8 mouse cellular contexts compared by ENCODE assay signal in genomic region chr9:56767653-56768136, GRCm38 (mm10). TPM values are rescaled to one million over a fixed set of nuclear protein-coding genes. Genes with fewer than 3 reads are reported as not detected.
DNase-seq lines count a peak whose midpoint lies in the region; ATAC-seq lines count a peak whose summit lies in the region.

No protein-coding gene starts in this region.

- H3K4me3 ChIP-seq in neural tube, embryonic 12.5 days, result no peak overlapping the region
- no peak overlapping the region for H3K4me3 ChIP-seq in neural tube, embryonic 14.5 days (ENCODE audit: low read depth, low read length)

- H3K4me2 ChIP-seq in neural tube, embryonic 12.5 days (replicated peaks), result no peak overlapping the region
- H3K4me2 ChIP-seq in neural tube, embryonic 14.5 days (ENCODE audit: low read depth, low read length), result no peak overlapping the region

- peak; percentile 38; the same call in 1 of the 2 replicates for ATAC-seq in neural tube, embryonic 12.5 days (ENCODE audit: low FRiP score, low read depth)
- peak; percentile 75 for ATAC-seq in neural tube, embryonic 14.5 days (ENCODE audit: low read depth)

- DNase-seq in cerebellum, adult 9-11 months, result peak; percentile 54
- DNase-seq in cerebellum, adult 11 months, result no peak
- no peak for DNase-seq in neural tube, embryonic 10.5 days (ENCODE audit: extremely low spot score, low spot score)
- peak; percentile 58 for DNase-seq in kidney, postnatal 10 days
- no peak for DNase-seq in left cerebral cortex, adult 9 months (ENCODE audit: low spot score in 2 of 2)
- no peak for DNase-seq in adrenal gland, adult 2 months

- 68% methylated on average over 9 of the region's 9 CpGs for WGBS in neural tube, embryonic 12.5 days
- 37% methylated on average over 9 of the region's 9 CpGs for WGBS in neural tube, embryonic 14.5 days

- peaks cover 29% of the 10 kb centered on the region for H3K4me1 ChIP-seq in neural tube, embryonic 12.5 days
- H3K4me1 ChIP-seq in neural tube, embryonic 14.5 days (ENCODE audit: control insufficient read depth, insufficient read depth, low read length), result peaks cover 4% of the 10 kb centered on the region; the same call in 1 of the 2 replicates

- 0 out of 2 replicates have a peak, but pooled peaks cover 2% of the 10 kb centered on the region for H3K27me3 ChIP-seq in neural tube, embryonic 12.5 days (replicated peaks)
- H3K27me3 ChIP-seq in neural tube, embryonic 14.5 days (ENCODE audit: control insufficient read depth, insufficient read depth, low read length), result no peaks in the 10 kb centered on the region

- no peaks in the 10 kb centered on the region for H3K36me3 ChIP-seq in neural tube, embryonic 12.5 days
- H3K36me3 ChIP-seq in neural tube, embryonic 14.5 days (ENCODE audit: control insufficient read depth, insufficient read depth, low read length), result no peaks in the 10 kb centered on the region

- H3K9ac ChIP-seq in neural tube, embryonic 12.5 days, result no peak overlapping the region
- H3K9ac ChIP-seq in neural tube, embryonic 14.5 days (replicated peaks; ENCODE audit: low read depth, low read length), result no peak overlapping the region

- H3K9me3 ChIP-seq in neural tube, embryonic 12.5 days, result no peaks in the 10 kb centered on the region
- no peaks in the 10 kb centered on the region for H3K9me3 ChIP-seq in neural tube, embryonic 14.5 days (ENCODE audit: control insufficient read depth, low read length)

- H3K27ac ChIP-seq in neural tube, embryonic 12.5 days, result no peak overlapping the region
- H3K27ac ChIP-seq in neural tube, embryonic 14.5 days (ENCODE audit: low read depth, low read length), result no peak overlapping the region

RNA-seq across cellular contexts. Expression of gene Lingo1, which starts 28.6 kb away (rescaled TPM):
- polyA plus RNA-seq in neural tube, embryonic 12.5 days (2016; fragmentation: Nextera tagmentation; extraction: Ambion mirVana), result 44.2 and 47.8 TPM in 2 replicates
- polyA plus RNA-seq in neural tube, embryonic 14.5 days (2014; fragmentation: Nextera tagmentation; extraction: Ambion mirVana), result 50.4 and 56.7 TPM in 2 replicates
- total RNA-seq in adrenal gland, adult 2 months (2021), result 1 to 10 TPM in 1 of 2 experiments, under 1 TPM in 1; 0.55 to 1.8 TPM
- 4.1 and 5.9 TPM in 2 replicates for polyA plus RNA-seq in adrenal gland, adult 2 months (2012; rRNA removed)

Comparison
In these comparisons a context has a peak if more than half of its experiments do, and no peak if none do; other contexts are left out.
1. DNase-seq: peak in cerebellum, adult 9-11 months (single experiment) and kidney, postnatal 10 days (single experiment); none in cerebellum, adult 11 months (single experiment), neural tube, embryonic 10.5 days (single experiment), left cerebral cortex, adult 9 months (0 of 2) and adrenal gland, adult 2 months (single experiment).